Mouse (Mus musculus) telencephalon, adult 2 months (tissue): ENCODE results near the gene Rbm44.

Experiments used
- DNase-seq: peaks from one replicate; pipeline ENCODE4 v3.0.0-alpha.2; 2011; ENCODE audit warnings: low read depth, low spot score

Gene Rbm44

GRCm38 (mm10) chr1:91144813-91145212 lies at the start of gene Rbm44:
TSS of gene Rbm44 (plus strand) at chr1:91145089.
- DNase-seq = no peak

- no peak for DNase-seq
Measured at GRCm38 (mm10) chr1:91095258-91095657, 49.6 kb upstream of the Rbm44 start.

GRCm38 (mm10) chr1:91095853-91096252 lies 49.0 kb upstream of the Rbm44 start:
- DNase-seq = no peak

GRCm38 (mm10) chr1:91096490-91096889 lies 48.4 kb upstream of the Rbm44 start:
- DNase-seq = no peak

- no peak for DNase-seq
Measured at GRCm38 (mm10) chr1:91097283-91097834, 47.5 kb upstream of the Rbm44 start.

GRCm38 (mm10) chr1:91098887-91099286 lies 46.0 kb upstream of the Rbm44 start:
- DNase-seq = no peak

- DNase-seq = no peak
Measured at GRCm38 (mm10) chr1:91101709-91102440, 43.0 kb upstream of the Rbm44 start.

GRCm38 (mm10) chr1:91103366-91103983 lies 41.4 kb upstream of the Rbm44 start:
- no peak for DNase-seq

- no peak for DNase-seq
Measured at GRCm38 (mm10) chr1:91107548-91107947, 37.3 kb upstream of the Rbm44 start.

- no peak for DNase-seq
Measured at GRCm38 (mm10) chr1:91109302-91109701, 35.6 kb upstream of the Rbm44 start.

- DNase-seq = no peak
Measured at GRCm38 (mm10) chr1:91112171-91112570, 32.7 kb upstream of the Rbm44 start.

- DNase-seq = no peak
Measured at GRCm38 (mm10) chr1:91112606-91113005, 32.3 kb upstream of the Rbm44 start.

- no peak for DNase-seq
Measured at GRCm38 (mm10) chr1:91122121-91122520, 22.8 kb upstream of the Rbm44 start.

GRCm38 (mm10) chr1:91123004-91123403 lies 21.9 kb upstream of the Rbm44 start:
- DNase-seq = no peak

GRCm38 (mm10) chr1:91123466-91123865 lies 21.4 kb upstream of the Rbm44 start:
- no peak for DNase-seq

GRCm38 (mm10) chr1:91128849-91129248 lies 16.0 kb upstream of the Rbm44 start:
- DNase-seq = no peak

GRCm38 (mm10) chr1:91137036-91137435 lies 7.9 kb upstream of the Rbm44 start:
- no peak for DNase-seq

GRCm38 (mm10) chr1:91151509-91151908 lies 6.6 kb downstream of the Rbm44 start:
- DNase-seq = no peak

GRCm38 (mm10) chr1:91166798-91167197 lies 21.9 kb downstream of the Rbm44 start:
- DNase-seq = no peak

- DNase-seq = no peak
Measured at GRCm38 (mm10) chr1:91169157-91169556, 24.3 kb downstream of the Rbm44 start.

- DNase-seq = no peak
Measured at GRCm38 (mm10) chr1:91174796-91175195, 29.9 kb downstream of the Rbm44 start.

GRCm38 (mm10) chr1:91176026-91176425 lies 31.1 kb downstream of the Rbm44 start:
- DNase-seq = no peak

- DNase-seq = no peak
Measured at GRCm38 (mm10) chr1:91176871-91177270, 32.0 kb downstream of the Rbm44 start.
